Mouse (Mus musculus) embryonic facial prominence, embryonic 12.5 days (tissue): ENCODE data around the gene Mcts1. TPM values are rescaled to one million over a fixed set of nuclear protein-coding genes. Genes with fewer than 3 reads are reported as not detected.

Experiments used
- polyA plus RNA-seq: library from polyadenylated mRNA; unstranded; fragments of >200 nt; fragmentation: Nextera tagmentation; extraction: Ambion mirVana; gene quantifications from 2 replicates; pipeline ENCODE4 v1.2.1, GENCODE M21; 2016

The Mcts1 gene
- polyA plus RNA-seq, 1 experiment from 2014 or later: 94.9 TPM

Other genes with a start within 250 kb of the Mcts1 start
- gene Lamp2, start 144.1 kb upstream of the Mcts1 start, polyA plus RNA-seq: 88.8 and 94.5 TPM in 2 replicates
- gene Cul4b, start 24.4 kb upstream of the Mcts1 start, polyA plus RNA-seq: 46.9 and 48.8 TPM in 2 replicates
- gene C1galt1c1, start 34.5 kb downstream of the Mcts1 start, polyA plus RNA-seq: 21.9 and 23.1 TPM in 2 replicates
- gene 6030498E09Rik, start 172.1 kb downstream of the Mcts1 start, polyA plus RNA-seq: not detected in 2 replicates